Mouse (Mus musculus) retina, adult 2 months (tissue): ENCODE measurements around the gene Cdipt.

Experiments used
- DNase-seq: peaks from one replicate; pipeline ENCODE4 v3.0.0-alpha.2; 2012; ENCODE audit warnings: low read depth, low spot score

Gene Cdipt

DNA sequence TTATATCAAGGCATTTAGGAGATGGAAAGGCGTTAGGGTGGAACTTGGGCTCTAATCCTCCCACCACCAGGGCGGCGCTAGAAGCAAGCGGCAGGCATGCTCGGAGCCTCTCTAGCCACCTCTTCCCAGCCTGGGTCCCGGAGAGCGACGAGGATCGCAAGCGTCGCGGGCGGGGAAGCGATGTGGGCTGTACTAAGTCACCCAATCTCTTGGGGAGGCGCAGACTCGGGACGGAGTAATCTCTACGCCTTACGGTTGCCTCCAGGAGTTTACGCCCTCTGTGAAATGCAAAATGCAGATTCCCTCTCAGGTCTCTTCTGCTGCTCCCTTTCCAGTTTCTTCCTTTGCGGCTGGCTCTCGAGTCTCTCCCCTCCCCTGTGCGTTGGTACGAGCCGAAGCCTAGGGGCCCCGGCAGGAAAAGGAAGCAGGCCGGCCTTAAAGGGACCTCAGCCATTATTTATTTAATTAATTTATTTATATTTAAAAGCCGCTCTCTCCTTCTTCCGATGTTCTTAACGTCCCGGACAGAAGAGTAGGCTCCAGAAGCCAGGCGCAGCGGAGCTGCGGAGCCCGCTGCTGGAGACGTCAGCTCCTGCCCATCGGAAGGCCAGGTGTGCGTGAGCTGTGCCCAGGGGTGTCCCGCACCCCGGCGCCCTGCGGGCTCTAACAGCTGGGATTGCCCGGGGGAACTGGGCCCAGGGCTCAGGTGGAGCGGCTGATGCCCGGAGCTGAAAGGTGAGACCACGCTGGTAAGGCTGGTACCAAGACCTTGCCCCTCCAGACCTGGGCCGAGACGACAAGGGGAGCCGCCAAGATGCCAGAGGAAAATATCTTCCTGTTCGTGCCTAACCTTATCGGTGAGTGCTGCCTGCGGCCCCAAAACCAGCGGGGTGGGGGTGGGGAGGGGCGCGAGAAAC, 494 bp downstream of the Cdipt start, which contains the start of gene Cdiptos:
Cdiptos (minus strand) TSS at position 149 of the 917 bp plus-strand sequence.
- DNase-seq, result peak; percentile 90

DNA sequence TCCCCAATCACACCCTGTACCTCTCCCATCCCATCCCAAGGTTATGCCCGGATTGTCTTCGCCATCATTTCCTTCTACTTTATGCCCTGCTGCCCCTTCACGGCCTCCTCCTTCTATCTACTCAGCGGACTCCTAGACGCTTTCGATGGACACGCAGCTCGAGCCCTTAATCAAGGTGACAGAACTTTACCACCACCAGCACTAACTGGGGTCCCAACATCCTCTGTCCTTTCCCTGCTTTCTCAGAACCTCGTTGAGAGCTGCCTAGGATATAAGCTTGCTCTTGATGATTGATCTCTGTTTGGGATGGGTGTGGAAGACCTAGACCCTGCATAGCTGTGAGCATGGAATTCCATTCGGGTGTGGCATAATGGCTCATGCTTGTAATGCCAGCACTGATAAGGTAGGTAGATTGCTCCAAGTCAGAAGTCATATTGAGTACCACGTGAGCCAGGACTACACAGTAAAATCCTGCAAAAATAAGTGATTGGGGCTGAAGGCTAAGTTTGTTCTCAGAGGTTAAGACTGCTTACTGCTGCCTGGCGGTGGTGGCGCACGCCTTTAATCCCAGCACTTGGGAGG, 1.3 kb downstream of the Cdipt start:
- no peak for DNase-seq

DNA sequence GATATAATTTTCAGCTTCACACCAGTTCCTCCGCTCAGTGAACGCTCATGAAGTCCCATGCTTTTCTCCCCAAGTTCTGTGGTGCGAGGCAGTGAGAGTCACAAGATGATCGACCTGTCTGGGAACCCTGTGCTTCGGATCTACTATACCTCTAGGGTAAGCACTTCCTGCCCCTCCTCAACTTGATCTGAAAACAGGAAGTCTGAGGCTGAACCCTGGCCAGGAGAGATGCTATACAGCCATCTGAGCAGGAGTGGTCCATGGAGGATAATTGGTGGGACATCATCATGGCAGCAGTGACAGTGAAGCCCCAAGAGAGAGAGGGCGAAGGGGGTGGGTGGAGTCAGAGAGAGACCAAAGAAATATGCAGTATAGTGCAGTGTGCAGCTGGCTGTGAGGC, 3.1 kb downstream of the Cdipt start:
- DNase-seq, result no peak

DNA sequence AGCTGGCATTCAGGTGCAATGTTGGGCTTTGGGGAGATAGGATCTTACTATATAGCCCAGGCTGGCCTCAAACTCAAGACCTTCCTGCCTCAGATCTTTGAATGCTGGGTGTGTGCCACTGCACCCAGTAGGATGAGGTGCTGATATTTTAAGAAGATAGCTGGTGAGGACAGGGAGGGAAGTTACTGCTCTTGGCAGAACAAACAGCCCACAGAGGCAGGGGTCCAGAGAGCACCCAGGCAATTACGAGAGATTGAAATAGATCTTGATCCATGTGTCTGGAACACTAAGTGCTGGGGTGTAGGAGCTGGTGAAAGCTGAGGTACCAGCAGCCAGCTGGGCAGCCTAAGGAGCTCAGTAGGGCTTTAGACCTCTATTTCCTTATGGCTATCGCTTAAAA, 5.9 kb downstream of the Cdipt start:
- no peak for DNase-seq

DNA sequence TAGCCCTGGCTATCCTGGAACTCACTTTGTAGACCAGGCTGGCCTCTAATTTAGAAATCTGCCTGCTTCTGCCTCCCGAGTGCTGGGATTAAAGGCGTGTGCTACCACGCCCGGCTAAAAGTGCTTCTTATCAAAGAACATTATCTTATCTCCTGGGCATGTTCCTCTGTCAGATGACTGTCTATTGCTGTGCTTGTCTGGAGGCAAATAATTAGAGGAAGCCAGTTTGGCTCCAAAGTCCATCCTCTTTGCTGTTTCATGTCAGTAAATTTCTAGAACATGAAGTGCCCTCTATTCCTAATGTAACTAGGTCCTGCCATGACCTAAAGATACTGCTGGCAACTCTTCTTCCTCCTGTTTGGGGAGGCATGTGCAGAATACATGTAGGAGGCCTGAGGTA, 6.3 kb downstream of the Cdipt start:
- DNase-seq, result no peak

DNA sequence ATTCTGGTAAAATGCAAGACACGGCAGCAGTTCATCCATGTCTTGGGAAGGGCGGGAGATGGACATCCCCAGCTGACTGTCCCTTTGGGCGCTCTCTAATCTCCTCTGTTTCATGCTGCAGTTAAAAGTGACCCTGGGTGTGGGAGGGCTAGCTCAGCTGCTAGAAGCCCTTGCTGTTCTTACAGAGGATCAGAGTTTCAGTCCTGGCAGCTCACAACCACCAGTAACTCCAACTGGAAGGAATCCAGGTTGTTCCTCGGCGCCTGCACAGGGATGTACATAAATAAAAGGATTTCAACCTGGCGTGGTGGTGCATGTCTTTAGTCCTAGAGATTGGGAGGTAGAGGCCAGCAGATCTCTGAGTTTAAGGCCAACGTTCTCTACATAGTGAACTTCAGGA, 7.4 kb downstream of the Cdipt start:
- no peak for DNase-seq

DNA sequence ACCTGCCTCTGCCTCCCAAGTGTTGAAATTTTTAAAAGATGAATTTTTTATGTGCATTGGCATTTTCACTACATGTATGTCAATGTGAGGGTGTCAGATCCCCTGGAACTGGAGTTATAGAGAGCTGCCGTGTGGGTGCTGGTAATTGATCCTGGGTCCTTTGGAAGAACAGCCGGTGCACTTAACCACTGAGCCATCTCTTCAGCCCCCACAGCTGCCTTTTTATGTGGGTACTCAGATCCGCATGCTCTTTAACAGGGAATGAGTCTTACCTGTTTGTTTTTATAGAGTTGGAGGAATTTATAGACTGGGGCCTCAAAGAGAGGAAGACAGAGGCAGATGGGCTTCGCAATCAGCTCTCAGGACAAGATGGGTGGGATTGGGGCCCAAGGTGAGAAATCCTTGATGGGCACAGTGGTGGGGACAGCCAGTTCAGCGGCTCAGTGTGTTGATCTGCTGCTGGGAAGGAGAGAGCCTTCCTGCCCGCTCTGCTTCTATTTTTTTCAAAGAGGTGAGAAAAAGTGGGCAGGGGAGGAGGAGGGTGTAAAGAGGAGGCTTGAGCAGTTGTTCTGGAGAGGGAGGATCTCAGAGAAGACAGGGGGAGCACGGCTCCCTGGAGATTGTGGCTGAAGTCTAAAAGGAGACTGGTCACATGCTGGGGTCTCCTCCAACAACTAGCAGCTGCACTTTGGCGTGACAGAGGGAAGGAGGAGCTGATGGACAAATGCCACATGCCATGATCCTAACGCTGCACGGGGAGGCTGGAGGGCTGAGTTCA, 9.1 kb downstream of the Cdipt start:
- no peak for DNase-seq

DNA sequence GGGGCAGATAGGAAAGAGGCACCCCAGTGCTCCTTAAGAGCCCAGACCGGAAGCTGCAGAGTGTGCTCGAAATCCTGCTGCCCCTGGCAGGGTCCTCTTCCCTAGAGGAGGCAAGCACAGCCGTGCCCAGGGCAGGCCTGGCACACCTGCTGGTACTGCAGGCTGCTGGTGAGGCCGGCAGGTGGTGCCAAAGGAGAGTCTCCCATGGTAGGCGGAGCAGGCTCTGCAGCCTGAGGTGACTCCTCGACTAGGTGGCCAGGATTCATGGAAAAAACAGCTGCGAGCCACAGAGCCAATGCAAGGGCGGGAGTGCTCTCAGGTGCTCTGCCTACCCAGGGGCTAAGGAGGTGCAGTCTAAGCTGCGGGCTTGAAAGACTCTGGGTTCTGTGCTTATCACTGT, 10.6 kb downstream of the Cdipt start:
- no peak for DNase-seq

DNA sequence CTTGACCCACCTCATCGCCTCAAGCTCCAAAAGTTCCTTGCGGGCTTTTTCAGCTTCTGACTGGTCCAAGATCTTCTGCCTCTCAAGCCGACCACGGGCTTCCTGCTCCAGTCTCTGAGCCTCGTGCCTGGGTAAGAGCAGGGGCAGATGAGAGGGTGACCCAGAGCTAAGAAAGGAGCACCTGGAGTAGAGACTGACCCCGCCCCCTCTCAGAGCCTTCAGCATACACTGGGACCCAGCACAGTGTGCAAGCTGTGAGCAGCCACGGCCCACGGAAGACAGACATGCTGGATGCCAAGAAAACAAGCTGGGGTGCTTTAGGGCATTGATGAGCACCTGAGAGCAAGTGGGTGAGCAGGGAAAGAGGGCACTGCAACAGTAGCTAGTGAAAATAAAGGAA, 13.1 kb downstream of the Cdipt start:
- DNase-seq, result no peak

DNA sequence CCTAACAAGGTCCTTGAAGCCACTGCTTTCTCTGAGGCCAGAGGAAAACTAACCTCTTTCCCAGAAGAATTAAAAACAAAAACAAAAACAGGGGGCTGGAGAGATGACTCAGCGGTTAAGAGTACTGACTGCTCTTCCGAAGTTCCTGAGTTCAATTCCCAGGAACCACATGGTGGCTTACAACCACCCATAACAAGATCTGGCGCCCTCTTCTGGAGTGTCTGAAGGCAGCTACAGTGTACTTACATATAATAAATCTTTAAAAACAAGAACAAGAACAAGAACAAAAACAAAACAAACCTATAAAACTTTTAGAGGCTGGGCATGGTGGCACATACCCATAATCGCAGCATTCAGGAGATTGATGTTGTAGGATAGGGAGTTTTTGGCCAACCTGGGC, 20.7 kb downstream of the Cdipt start:
- no peak for DNase-seq

DNA sequence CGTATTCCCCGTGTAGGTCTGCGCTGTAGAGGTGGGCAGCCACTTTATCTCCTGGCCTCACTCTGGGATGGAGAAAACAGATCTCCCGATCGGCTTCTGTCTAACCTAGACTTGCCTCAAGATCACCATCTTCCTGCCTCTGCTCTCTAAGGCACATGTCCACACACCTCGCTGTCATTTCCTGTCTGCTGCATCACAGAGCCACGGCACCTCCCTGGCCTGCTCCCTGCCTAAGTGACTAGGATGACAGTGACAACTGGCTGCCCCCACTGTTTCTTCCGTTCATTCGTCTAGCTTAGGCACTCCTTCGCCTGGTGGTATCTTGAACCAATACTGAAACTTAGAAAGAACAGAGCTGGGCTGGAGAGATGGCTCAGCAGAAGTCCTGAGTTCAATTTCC, 23.9 kb downstream of the Cdipt start:
- no peak for DNase-seq

DNA sequence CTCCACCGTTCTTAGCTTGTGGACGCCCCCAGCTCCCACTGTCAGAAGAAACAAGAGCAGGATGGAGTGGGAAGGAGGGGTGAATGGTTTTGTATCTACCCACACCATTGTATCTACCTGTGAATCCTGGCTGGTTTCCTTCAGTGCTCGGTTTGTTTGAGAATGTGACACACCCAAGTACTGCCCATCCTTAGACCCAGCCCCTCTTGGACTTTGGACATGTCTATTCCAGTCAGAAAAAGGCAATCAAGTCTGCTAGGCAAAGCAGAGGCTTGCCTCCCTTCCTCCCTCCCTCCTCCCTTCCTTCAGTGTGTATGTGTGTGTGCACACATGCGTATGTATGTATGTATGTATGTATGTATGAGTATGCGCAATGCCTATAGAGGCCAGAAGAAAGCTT, 27.9 kb downstream of the Cdipt start:
- DNase-seq, result no peak

DNA sequence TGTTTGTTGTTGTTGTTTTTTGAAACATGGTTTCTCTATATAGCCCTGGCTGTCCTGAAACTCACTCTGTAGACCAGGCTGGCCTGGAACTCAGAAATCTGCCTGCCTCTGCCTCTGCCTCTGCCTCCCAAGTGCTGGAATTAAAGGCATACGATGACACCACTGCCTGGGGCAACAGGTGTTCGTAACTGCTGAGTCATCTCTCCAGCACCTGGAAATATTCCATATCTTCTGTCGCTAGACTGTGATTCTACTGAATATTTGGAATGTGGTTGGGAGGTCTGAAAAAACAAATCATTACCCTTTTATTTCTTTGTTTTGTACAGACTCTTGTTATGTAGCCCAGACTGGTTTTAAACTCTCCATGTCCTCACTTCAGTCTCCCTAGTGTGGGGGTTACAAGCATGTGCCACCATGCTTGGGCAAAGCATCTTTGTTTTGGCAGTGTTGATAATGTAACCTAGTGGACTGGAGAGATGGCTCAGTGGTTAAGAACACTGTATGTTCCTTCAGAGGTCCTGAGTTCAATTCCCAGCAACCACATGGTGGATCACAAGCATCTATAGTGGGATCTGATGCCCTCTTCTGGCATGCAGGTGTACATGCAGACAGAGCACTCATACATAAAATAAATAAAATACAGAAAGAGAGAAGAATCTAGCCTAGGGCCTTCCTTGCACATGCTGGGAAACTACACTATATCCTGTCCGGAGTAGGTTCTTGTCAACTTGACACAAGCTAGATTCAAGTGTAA, 28.6 kb downstream of the Cdipt start:
- no peak for DNase-seq

DNA sequence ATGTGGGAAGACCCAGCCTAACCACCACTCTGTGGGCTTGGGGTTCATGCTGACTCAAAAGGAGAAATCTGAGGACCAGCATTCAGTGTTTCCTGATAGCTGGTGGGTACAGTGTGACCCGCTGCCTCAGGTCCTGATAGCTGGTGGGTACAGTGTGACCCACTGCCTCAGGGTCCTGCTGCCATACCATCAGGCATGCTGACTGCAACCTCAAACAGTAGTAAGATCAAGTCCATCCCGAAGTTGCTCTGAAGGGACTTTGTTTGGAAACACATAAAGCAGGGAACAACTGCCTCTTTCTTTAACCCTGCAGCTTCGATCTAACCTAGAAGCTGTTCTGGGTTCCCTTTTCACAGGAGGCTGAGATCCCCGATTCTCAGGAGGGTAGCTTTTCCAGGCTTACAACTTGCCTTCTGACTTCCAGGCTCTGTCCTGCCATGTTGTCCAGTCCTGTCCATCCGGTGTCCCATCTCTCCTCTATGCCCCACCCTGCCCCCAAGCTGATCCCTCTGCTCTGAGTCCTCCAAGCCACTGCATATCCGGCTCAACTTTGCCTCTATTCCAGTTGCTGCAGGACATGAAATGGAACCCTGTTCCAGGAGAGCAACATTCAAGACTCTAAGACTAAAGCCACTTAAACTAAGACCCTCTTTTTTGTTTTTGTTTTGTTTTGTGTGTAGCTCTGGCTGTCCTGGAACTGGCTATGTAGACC, 31.8 kb downstream of the Cdipt start:
- no peak for DNase-seq

DNA sequence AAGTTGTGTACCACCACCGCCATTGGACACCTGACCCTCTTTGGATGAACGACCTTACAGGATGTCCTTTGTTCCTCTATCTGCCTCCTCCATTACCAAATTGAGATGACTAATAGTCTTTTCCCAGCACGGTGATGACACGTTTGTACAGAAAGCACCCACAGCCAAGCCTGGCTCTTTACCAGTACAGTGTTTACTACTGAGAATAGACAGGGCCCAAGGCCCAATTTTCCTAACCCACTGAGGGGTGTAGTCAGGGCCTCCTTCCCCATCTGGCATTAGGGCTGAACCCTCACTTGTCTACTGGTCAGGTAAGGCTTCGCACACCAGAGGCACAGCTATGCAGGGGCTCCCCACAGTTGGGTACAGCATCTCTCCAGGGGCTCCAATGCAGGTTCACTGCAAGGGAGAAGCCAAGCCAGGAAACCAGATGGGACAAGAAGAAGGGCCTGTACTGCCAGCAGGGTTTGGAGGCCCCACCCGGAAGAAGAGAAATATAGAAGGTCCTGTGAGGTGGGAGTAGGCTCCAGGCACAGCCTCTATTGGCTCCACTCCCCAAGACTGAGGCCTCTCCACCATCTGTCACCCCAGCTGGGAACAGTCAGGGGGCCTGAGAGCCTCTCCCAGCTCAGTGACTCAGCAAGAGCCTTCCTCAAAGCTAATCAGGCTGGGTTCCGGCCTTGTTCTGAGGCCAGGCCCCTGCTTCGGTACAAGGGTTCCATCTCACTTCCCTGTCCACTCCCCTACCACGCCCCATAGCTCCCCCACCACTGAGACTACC, 32.7 kb downstream of the Cdipt start:
- DNase-seq, result no peak

DNA sequence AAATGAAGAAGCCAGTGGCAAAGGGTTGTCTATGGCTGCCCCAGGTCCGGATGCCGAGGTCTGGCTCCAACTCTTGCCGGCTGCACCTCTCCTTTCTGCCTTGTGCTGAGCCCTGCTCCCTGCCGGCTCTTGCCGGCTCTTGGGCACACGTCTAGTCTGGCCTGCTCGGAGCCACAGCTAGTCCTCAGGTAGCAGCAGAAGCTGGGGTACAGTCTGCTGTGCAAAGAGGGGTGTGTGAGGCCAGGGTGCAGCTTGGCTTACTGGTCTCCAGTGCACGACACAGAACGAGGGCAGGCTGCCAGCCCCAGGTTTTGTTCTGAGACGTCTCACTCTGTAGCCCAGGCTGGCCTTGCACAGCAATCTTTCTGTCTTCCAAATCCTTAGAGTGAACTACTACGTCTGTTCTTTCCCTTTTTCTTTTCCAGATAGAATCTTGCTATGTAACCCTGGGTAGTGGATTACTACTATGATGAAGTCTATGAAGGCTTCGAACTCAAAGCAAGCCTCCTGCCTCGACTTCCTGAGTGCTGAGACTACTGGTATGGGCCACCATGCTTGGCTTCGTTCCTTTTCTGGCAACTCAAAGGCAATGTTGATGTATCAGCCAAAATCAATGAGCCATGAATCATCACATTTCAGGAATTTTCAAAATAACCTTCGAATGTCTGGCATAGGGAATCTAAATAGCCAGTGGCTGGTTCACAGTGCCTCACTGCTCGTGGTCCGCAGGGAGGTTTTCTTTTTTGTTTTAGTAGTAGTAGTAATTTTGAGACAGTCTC, 33.8 kb downstream of the Cdipt start:
- no peak for DNase-seq

DNA sequence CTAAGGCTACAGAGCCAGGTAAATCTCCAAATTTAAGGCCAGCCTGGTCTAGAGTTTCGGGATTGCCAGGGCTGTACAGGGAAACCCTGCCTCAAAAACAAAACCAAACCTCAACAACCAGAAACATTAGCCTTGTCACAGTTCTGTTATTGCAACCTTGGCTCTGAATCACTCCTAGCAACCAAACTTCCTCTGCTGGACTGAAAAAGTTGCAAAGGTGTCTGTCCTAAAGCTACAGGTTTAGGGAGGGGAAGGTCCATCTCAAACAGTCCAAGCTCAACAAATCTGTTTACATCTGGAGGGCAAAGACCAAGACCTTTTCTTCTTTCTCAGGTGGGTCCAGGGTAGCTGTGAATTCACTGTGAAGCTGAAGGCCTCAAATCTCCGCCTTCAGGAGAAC, 35.3 kb downstream of the Cdipt start:
- DNase-seq, result no peak

DNA sequence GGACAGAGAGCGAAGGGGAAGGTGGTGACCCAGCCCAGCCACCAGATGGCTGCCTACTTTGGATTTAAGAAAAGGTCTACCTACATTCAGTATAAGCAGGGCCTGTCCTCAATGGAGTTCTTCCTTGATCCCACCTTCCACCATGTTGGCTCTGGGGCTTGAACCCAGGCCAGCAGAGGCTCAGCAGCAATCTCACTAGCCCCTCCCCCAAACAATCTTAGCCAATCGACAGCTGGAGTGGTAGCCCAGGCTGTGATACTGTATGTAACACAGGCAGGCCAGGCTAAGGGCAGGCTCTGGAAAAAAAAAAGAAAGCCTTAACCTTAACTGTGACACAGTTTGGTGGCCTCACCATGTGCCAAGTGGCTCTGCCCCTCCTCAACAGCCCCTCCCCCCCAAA, 36.0 kb downstream of the Cdipt start:
- no peak for DNase-seq

DNA sequence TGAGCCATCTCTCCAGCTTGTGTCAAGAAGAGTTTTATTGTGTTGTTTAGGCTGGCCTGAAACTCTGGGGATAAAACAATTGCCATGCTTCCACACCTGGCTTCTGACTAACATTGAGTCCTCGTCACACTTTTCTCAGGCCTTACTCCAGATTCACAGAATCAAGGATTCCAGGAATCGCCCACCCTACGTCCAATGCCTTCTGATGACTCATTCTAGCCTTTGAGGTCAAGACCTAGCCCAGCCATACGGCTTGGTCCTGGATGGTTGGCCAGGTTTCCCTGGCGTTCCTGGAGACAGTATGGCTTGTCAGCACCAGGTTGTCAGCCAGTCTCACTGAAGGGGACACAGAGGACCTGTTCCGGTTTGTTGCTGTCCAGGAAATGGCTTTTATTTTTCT, 36.7 kb downstream of the Cdipt start:
- DNase-seq, result no peak

DNA sequence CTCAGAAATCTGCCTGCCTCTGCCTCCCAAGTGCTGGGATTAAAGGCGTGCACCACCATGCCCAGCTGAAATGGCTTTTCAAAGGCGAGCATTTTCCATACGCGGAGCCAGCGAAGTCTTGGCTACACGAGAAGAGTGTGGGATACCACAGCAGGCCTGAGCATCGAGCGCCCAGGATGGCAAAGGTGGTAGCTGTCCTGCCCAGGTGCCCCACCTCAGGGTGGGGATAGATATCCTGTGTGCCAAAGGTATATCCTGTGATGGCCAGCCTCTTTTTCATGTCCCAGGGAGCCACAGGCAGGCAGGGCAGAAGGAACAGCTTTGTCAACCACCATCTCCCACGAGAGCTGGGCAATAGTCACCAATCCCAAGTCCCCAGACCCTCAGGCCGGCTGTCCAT, 37.1 kb downstream of the Cdipt start:
- no peak for DNase-seq
